Mouse (Mus musculus) lung, postnatal 10 days (tissue): ENCODE measurements around the gene Rspo3.

ENCODE experiments used
- DNase-seq: peaks from one replicate; pipeline ENCODE4 v3.0.0; 2021

Gene Rspo3

DNA sequence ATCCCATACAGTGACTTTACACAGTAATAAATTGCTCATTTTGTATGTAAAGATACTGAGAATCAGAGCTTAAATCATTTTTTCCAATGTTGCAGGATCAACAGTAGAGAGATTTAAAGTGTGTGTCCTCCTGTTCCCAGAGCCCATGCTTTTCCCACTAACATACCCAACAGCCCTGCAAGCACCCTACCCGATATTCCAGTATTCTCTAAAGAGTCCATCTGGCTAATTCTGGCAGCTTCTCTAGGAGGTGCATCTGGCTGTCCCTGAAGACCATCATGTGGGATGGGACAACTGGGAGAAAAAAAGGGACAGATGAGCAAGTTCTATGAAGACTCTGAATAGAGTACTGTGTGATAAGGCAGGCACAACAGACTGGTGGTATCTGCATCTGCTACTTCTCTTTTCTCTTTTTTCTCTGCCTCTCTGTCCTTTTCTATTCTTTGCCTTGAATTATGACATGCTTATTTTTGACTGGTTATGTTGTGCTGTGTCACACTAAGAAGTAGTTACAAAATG, 102.7 kb downstream of the Rspo3 start:
- no peak for DNase-seq

DNA sequence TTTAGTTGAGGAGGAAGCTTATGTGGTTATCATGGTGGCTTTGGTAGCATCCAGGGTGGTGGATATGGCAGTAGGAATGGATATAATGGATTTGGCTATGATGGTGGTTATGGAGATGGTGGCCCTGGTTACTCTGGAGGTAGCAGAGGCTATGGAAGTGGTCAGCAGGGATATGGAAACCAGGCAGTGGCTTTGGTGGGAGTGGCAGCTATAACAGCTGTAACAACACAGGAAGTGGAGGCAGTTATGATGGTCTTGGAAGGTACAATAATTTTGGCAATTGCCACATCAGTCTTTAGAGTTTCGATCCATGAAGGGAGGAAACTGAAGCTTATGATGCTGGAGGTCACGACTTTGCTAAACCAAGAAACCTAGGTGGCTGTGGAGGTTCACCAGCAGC, 109.0 kb downstream of the Rspo3 start:
- DNase-seq: no peak

DNA sequence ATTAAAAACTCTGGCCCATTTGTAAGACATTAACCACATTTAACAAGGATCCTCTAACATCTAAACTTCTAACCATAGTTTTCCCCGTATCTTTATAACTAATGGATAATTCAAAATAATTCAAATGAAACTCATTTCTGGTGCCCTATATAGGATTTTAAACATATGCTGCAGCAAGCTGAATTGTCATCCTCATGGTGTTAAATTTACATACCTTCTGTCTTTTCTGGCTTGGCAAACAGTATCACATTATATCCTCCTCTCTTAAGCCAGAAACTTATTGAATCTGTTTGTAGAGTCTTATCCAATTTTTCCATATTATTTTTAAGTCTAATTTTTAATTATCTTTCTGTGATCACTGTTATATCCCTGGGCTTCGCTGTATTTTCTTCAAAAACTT, 111.1 kb downstream of the Rspo3 start:
- DNase-seq: no peak

DNA sequence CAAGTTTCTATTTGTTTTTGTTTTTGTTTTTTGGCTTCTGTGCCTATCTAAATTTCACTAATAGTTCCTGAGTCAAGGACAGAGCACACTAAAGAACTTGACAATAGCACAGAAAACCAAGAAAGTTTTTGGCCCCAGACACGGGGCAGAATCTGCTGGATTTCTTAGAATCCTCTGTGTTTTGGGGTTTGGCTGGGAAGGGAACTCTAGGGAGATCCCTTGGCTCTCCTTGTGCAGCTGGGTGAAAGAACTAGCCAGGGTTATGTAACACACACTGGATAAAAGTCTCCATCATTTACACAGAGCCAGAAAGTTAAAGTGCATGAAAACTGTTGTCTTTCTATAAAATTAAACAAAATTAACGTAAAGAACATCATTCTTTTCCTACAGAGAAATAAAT, 121.3 kb downstream of the Rspo3 start:
- DNase-seq: no peak

DNA sequence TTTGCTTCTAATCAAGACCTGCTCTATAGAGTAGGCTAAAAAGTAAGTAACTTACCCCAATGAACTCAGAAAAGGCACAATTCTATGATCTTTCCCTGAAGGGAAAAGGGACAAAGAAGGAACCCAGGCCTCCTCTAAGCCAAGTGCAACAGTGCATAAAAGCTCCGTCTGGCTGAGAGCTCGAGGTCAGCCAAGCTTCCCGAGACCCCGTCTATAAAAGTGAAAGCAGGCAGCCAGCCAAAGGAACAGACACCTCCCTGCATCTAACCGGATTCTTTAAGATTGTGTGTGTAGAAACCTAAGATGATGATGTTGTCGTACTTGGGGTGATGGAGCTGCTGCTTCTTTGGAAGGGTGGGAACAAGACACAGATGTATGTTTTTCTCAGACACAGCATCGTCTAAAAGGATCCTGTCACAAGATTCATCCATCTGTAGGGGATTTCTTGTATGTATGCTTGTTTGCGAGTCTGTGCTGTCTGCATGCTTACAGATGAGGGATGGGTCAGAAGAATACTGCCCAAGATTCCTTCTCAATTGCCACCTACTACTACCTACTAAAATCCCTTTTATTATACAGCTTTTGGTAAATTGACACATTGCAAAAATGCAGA, 132.9 kb downstream of the Rspo3 start:
- no peak for DNase-seq
